In genomic region chr12:44071766-44072165, GRCm38 (mm10) we compare ENCODE assay signal across 22 mouse cellular contexts.
DNase-seq lines count a peak whose midpoint lies in the region; ATAC-seq and TF ChIP-seq lines count a peak whose summit lies in the region.
"Had no signal": no experiment of that assay in that cellular context is flagged by ENCODE, and none has a peak within 500 bp of the region (broad histone marks: within the 10 kb centered on the region; RNA-seq: fewer than 3 reads in every experiment).

No protein-coding gene starts in this region.

- no peak overlapping the region for H3K9ac ChIP-seq in kidney, embryonic 14.5 days (ENCODE audit: low read depth, low read length)
- no peak overlapping the region for H3K9ac ChIP-seq in kidney, embryonic 15.5 days
- no peak overlapping the region for H3K9ac ChIP-seq in kidney, embryonic 16.5 days (replicated peaks; ENCODE audit: low read length)
- no peak overlapping the region for H3K9ac ChIP-seq in kidney, postnatal 0 days (ENCODE audit: low read depth, low read length)

- no peaks in the 10 kb centered on the region for H3K4me1 ChIP-seq in kidney, embryonic 14.5 days (ENCODE audit: control insufficient read depth, insufficient read depth, low read length)
- H3K4me1 ChIP-seq in kidney, embryonic 15.5 days = no peaks in the 10 kb centered on the region
- H3K4me1 ChIP-seq in kidney, embryonic 16.5 days (ENCODE audit: insufficient read depth, low read length) = no peaks in the 10 kb centered on the region
- H3K4me1 ChIP-seq in kidney, postnatal 0 days (replicated peaks; ENCODE audit: insufficient read depth, low read length) = no peaks in the 10 kb centered on the region

- no peak overlapping the region for H3K27ac ChIP-seq in kidney, embryonic 14.5 days (ENCODE audit: low read depth, low read length)
- H3K27ac ChIP-seq in kidney, embryonic 15.5 days = no peak overlapping the region
- no peak overlapping the region for H3K27ac ChIP-seq in kidney, embryonic 16.5 days (ENCODE audit: low read length)
- no peak overlapping the region for H3K27ac ChIP-seq in kidney, postnatal 0 days

- H3K36me3 ChIP-seq in kidney, embryonic 14.5 days (ENCODE audit: control insufficient read depth, insufficient read depth, low read length) = no peaks in the 10 kb centered on the region
- no peaks in the 10 kb centered on the region for H3K36me3 ChIP-seq in kidney, embryonic 15.5 days
- H3K36me3 ChIP-seq in kidney, embryonic 16.5 days (ENCODE audit: insufficient read depth, low read length) = no peaks in the 10 kb centered on the region
- no peaks in the 10 kb centered on the region for H3K36me3 ChIP-seq in kidney, postnatal 0 days (ENCODE audit: insufficient read depth, low read length)
- H3K36me3 ChIP-seq: G1E had no signal

- no peak overlapping the region for H3K4me2 ChIP-seq in kidney, embryonic 14.5 days (replicated peaks; ENCODE audit: low read depth, low read length)
- no peak overlapping the region for H3K4me2 ChIP-seq in kidney, embryonic 15.5 days
- H3K4me2 ChIP-seq in kidney, embryonic 16.5 days (replicated peaks; ENCODE audit: low read depth, low read length) = no peak overlapping the region
- H3K4me2 ChIP-seq in kidney, postnatal 0 days (ENCODE audit: low read length) = no peak overlapping the region

- no peaks in the 10 kb centered on the region for H3K27me3 ChIP-seq in kidney, embryonic 14.5 days (ENCODE audit: control insufficient read depth, insufficient read depth, low read length)
- no peaks in the 10 kb centered on the region for H3K27me3 ChIP-seq in kidney, embryonic 15.5 days
- H3K27me3 ChIP-seq in kidney, embryonic 16.5 days (ENCODE audit: insufficient read depth, low read length) = no peaks in the 10 kb centered on the region
- H3K27me3 ChIP-seq in kidney, postnatal 0 days (ENCODE audit: insufficient read depth, low read length) = no peaks in the 10 kb centered on the region
- H3K27me3 ChIP-seq: CH12.LX, Patski had no signal

- 61% methylated on average over 5 of the region's 5 CpGs for WGBS in kidney, embryonic 14.5 days
- WGBS in kidney, embryonic 15.5 days = 66% methylated on average over 5 of the region's 5 CpGs
- WGBS in kidney, embryonic 16.5 days = 53% methylated on average over 5 of the region's 5 CpGs
- WGBS in kidney, postnatal 0 days = 49% methylated on average over 5 of the region's 5 CpGs

- no peak overlapping the region for H3K4me3 ChIP-seq in kidney, embryonic 14.5 days (ENCODE audit: low read length)
- H3K4me3 ChIP-seq in kidney, embryonic 15.5 days (replicated peaks) = no peak overlapping the region
- H3K4me3 ChIP-seq in kidney, embryonic 16.5 days (ENCODE audit: low read length) = no peak overlapping the region
- H3K4me3 ChIP-seq in kidney, postnatal 0 days (replicated peaks; ENCODE audit: low read depth, low read length) = no peak overlapping the region

- no peak for DNase-seq in kidney, adult 11 months
- DNase-seq in kidney, postnatal 10 days = no peak
- no peak for DNase-seq in kidney, adult 18-20 months
- peak; percentile 59 for DNase-seq in kidney, postnatal 0 days (ENCODE audit: low spot score)
- DNase-seq in kidney, postnatal 14 days = no peak
- DNase-seq: adrenal gland, adult 2 months; adrenal gland, adult 8-10 months; adrenal gland, postnatal 10 days; adrenal gland, postnatal 14 days; adrenal gland, postnatal 25 days; adrenal gland, postnatal 36 days; B cell, adult 2 months; cerebellum, adult 11 months; cerebellum, adult 11-12 months had no signal

- no peak for TF ChIP-seq CTCF in kidney, postnatal 0 days (IDR thresholded peaks at IDR 0.05; ENCODE audit: low read depth)

- no peaks in the 10 kb centered on the region for H3K9me3 ChIP-seq in kidney, embryonic 14.5 days (ENCODE audit: control insufficient read depth, low read length)
- no peaks in the 10 kb centered on the region for H3K9me3 ChIP-seq in kidney, embryonic 15.5 days (replicated peaks)
- no peaks in the 10 kb centered on the region for H3K9me3 ChIP-seq in kidney, embryonic 16.5 days (ENCODE audit: low read length)
- no peaks in the 10 kb centered on the region for H3K9me3 ChIP-seq in kidney, postnatal 0 days (replicated peaks; ENCODE audit: low read length)
- H3K9me3 ChIP-seq: G1E had no signal

- peak; percentile 71; the same call in 1 of the 2 replicates for ATAC-seq in kidney, embryonic 14.5 days (ENCODE audit: low FRiP score, low TSS enrichment)
- ATAC-seq in kidney, embryonic 15.5 days (replicated peaks; ENCODE audit: low FRiP score) = peak; percentile 67; the same call in 1 of the 2 replicates
- peak; percentile 57; the same call in 1 of the 2 replicates for ATAC-seq in kidney, embryonic 16.5 days (ENCODE audit: low FRiP score, low TSS enrichment)
- ATAC-seq in kidney, postnatal 0 days (replicated peaks; ENCODE audit: low FRiP score, low read depth) = no peak
- ATAC-seq: activated CD4-positive, CD25-positive, alpha-beta regulatory T cell, adult 4 months; CD4-positive, CD25-positive, alpha-beta regulatory T cell, adult 4 months; Patski had no signal
